Mouse (Mus musculus): ENCODE measurements around the gene Fam213b. TPM values are rescaled to one million over a fixed set of nuclear protein-coding genes. Genes with fewer than 3 reads are reported as not detected.

Fam213b gene
- not detected for polyA plus RNA-seq (2014; fragmentation: Illumina TruSeq; extraction: RNeasy Lipid Tissue Mini Kit (QIAGEN cat#74804); ENCODE audit: low read depth, low replicate concordance)

GRCm38 (mm10) chr4:154898506-154899446 is at the start of gene Fam213b:
Gene Fam213b (minus strand): TSS chr4:154899135.

GRCm38 (mm10) chr4:154928395-154929087 is 29.6 kb upstream of the Fam213b start, which contains the start of gene Tnfrsf14:
Gene Tnfrsf14 (minus strand): TSS chr4:154928563.

GRCm38 (mm10) chr4:154869440-154869839 is 29.5 kb downstream of the Fam213b start, which contains the start of gene Mmel1:
Gene Mmel1 (plus strand): TSS chr4:154869585.

Other genes with a start within 250 kb of the Fam213b start
- gene Actrt2, start 231.3 kb downstream of the Fam213b start, polyA plus RNA-seq (2014; fragmentation: Illumina TruSeq; extraction: RNeasy Lipid Tissue Mini Kit (QIAGEN cat#74804); ENCODE audit: low read depth, low replicate concordance) = not detected
- gene Ttc34, start 61.7 kb downstream of the Fam213b start, polyA plus RNA-seq (2014; fragmentation: Illumina TruSeq; extraction: RNeasy Lipid Tissue Mini Kit (QIAGEN cat#74804); ENCODE audit: low read depth, low replicate concordance) = not detected
- not detected for gene Mmel1, start 29.6 kb downstream of the Fam213b start, polyA plus RNA-seq (2014; fragmentation: Illumina TruSeq; extraction: RNeasy Lipid Tissue Mini Kit (QIAGEN cat#74804); ENCODE audit: low read depth, low replicate concordance)
- gene Tnfrsf14, start 29.4 kb upstream of the Fam213b start, polyA plus RNA-seq (2014; fragmentation: Illumina TruSeq; extraction: RNeasy Lipid Tissue Mini Kit (QIAGEN cat#74804); ENCODE audit: low read depth, low replicate concordance) = 1.1 TPM
- not detected for gene Hes5, start 61.8 kb upstream of the Fam213b start, polyA plus RNA-seq (2014; fragmentation: Illumina TruSeq; extraction: RNeasy Lipid Tissue Mini Kit (QIAGEN cat#74804); ENCODE audit: low read depth, low replicate concordance)
- 4.2 TPM for gene Pank4, start 65.0 kb upstream of the Fam213b start, polyA plus RNA-seq (2014; fragmentation: Illumina TruSeq; extraction: RNeasy Lipid Tissue Mini Kit (QIAGEN cat#74804); ENCODE audit: low read depth, low replicate concordance)
- gene Plch2, start 157.6 kb upstream of the Fam213b start, polyA plus RNA-seq (2014; fragmentation: Illumina TruSeq; extraction: RNeasy Lipid Tissue Mini Kit (QIAGEN cat#74804); ENCODE audit: low read depth, low replicate concordance) = 2.7 TPM
- gene Pex10, start 167.9 kb upstream of the Fam213b start, polyA plus RNA-seq (2014; fragmentation: Illumina TruSeq; extraction: RNeasy Lipid Tissue Mini Kit (QIAGEN cat#74804); ENCODE audit: low read depth, low replicate concordance) = 2.3 TPM
- 226 TPM for gene Rer1, start 187.2 kb upstream of the Fam213b start, polyA plus RNA-seq (2014; fragmentation: Illumina TruSeq; extraction: RNeasy Lipid Tissue Mini Kit (QIAGEN cat#74804); ENCODE audit: low read depth, low replicate concordance)
- gene Morn1, start 187.4 kb upstream of the Fam213b start, polyA plus RNA-seq (2014; fragmentation: Illumina TruSeq; extraction: RNeasy Lipid Tissue Mini Kit (QIAGEN cat#74804); ENCODE audit: low read depth, low replicate concordance) = 2.0 TPM

Measured in sigmoid colon, adult 10 weeks (tissue).